Mouse (Mus musculus): ENCODE results near the gene Uqcc3. TPM values are rescaled to one million over a fixed set of nuclear protein-coding genes. Genes with fewer than 3 reads are reported as not detected.

The Uqcc3 gene
- polyA plus RNA-seq, 1 experiment from 2014 or later, result 62.8 TPM

GRCm38 (mm10) chr19:8892829-8893766 is 12.4 kb upstream of the Uqcc3 start, which contains the start of gene Ints5:
Ints5 (plus strand) TSS chr19:8893005.
- peak within 1 kb of the TSS; percentile 65 for H3K4me2 ChIP-seq
- peak within 1 kb of the TSS; percentile 86 for H3K27ac ChIP-seq
- H3K27me3 ChIP-seq (replicated peaks), result no peaks in the 10 kb centered on the region
- peaks cover 16% of the 10 kb centered on the region for H3K36me3 ChIP-seq
- H3K9me3 ChIP-seq, result no peaks in the 10 kb centered on the region
- whole genome bisulfite sequencing, result 2% methylated on average over 54 of the region's 54 CpGs
- peak; percentile 54 for ATAC-seq (ENCODE audit: insufficient read depth, low FRiP score, low read depth)
- H3K9ac ChIP-seq, result peak within 1 kb of the TSS; percentile 95
- peaks cover 30% of the 10 kb centered on the region for H3K4me1 ChIP-seq
- H3K4me3 ChIP-seq (replicated peaks), result peak within 1 kb of the TSS; percentile 90

GRCm38 (mm10) chr19:8888511-8889385 is 8.0 kb upstream of the Uqcc3 start, which contains the start of the genes 1810009A15Rik and Gm49416:
1810009A15Rik (plus strand) TSS chr19:8888853.
Gm49416 (plus strand) TSS chr19:8888926.
- no peaks in the 10 kb centered on the region for H3K9me3 ChIP-seq
- H3K27me3 ChIP-seq (replicated peaks), result no peaks in the 10 kb centered on the region
- H3K36me3 ChIP-seq, result 0 out of 2 replicates have a peak, but pooled peaks cover 4% of the 10 kb centered on the region
- WGBS, result under 1% methylated on average over 58 of the region's 58 CpGs
- H3K4me1 ChIP-seq, result peaks cover 9% of the 10 kb centered on the region
- H3K4me3 ChIP-seq (replicated peaks), result peak within 1 kb of the TSS; percentile 59
- peak within 1 kb of the TSS; percentile 57 for H3K4me2 ChIP-seq
- peak within 1 kb of the TSS; percentile 85 for H3K27ac ChIP-seq
- ATAC-seq (ENCODE audit: insufficient read depth, low FRiP score, low read depth), result peak; percentile 95
- H3K9ac ChIP-seq, result peak within 1 kb of the TSS; percentile 55; the same call in 1 of the 2 replicates

- Histone ChIP-seq H3K27ac (peak overlapping the region; percentile 80), H3K9me3 (no peaks in the 10 kb centered on the region), H3K9ac (peak overlapping the region; percentile 55; the same call in 1 of the 2 replicates), H3K4me3 (replicated peaks) (peak overlapping the region; percentile 59), H3K27me3 (replicated peaks) (no peaks in the 10 kb centered on the region), H3K4me2 (peak overlapping the region; percentile 57), H3K4me1 (peaks cover 6% of the 10 kb centered on the region; the same call in 1 of the 2 replicates), H3K36me3 (0 out of 2 replicates have a peak, but pooled peaks cover 4% of the 10 kb centered on the region)
- 13% methylated on average over 19 of the region's 19 CpGs for WGBS
- ATAC-seq (ENCODE audit: insufficient read depth, low FRiP score, low read depth), result no peak
Measured at GRCm38 (mm10) chr19:8887585-8888463, 7.1 kb upstream of the Uqcc3 start.

DNA sequence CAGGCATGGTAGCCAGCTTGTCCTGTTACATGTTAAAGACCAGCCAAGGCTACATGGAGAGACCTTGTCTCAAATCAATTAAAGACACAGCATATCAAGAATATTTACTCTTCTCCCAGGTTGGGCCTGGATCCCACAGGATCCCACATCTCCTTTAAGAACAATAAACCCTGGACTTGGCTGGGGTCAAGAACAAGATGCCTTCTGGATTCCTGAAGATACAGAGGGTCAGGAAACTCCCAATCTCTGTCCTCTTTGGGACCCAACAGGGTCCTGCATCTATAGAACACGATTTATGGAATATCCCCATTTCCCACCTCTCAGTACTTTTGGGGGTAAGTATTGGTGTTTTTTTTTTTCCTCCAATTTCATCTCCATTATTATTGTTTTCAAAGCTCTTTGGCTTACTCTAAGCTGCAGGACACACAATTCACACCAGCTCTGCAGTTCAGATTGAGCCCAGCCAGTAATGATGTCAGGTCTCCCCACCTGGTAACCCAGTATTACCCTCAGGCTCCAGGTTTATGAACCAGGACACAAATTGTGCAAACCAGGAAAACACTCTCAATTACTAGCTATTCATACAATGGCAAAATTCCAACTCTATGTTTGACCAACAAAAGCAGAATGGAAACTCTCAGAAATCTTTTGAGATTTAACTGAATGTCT is 6.3 kb upstream of the Uqcc3 start:
- Histone ChIP-seq H3K36me3 (0 out of 2 replicates have a peak, but pooled peaks cover 4% of the 10 kb centered on the region), H3K9ac (no peak overlapping the region), H3K4me3 (replicated peaks) (no peak overlapping the region), H3K9me3 (no peaks in the 10 kb centered on the region), H3K27ac (peak overlapping the region; percentile 80), H3K27me3 (replicated peaks) (no peaks in the 10 kb centered on the region), H3K4me2 (0 out of 2 replicates have a peak overlapping the region, but pooled peaks have one; percentile 57), H3K4me1 (peaks cover 6% of the 10 kb centered on the region; the same call in 1 of the 2 replicates)
- WGBS, result 43% methylated on average over 1 of the region's 1 CpGs
- no peak for ATAC-seq (ENCODE audit: insufficient read depth, low FRiP score, low read depth)

- Histone ChIP-seq H3K27me3 (replicated peaks) (no peaks in the 10 kb centered on the region), H3K4me1 (peaks cover 9% of the 10 kb centered on the region; the same call in 1 of the 2 replicates), H3K36me3 (no peaks in the 10 kb centered on the region), H3K4me3 (replicated peaks) (no peak within 1 kb of the TSS), H3K4me2 (no peak within 1 kb of the TSS), H3K9ac (no peak within 1 kb of the TSS), H3K27ac (no peak within 1 kb of the TSS), H3K9me3 (no peaks in the 10 kb centered on the region)
- ATAC-seq (ENCODE audit: insufficient read depth, low FRiP score, low read depth), result no peak
- 83% methylated on average over 3 of the region's 3 CpGs for WGBS
Measured at GRCm38 (mm10) chr19:8883616-8884015, 2.9 kb upstream of the Uqcc3 start, which contains the start of the genes Lbhd1 and Gm49403. Lbhd1 (plus strand) TSS chr19:8883732. Gm49403 (plus strand) TSS chr19:8883930.

- H3K4me3 ChIP-seq (replicated peaks), result peak overlapping the region; percentile 68
- peaks cover 9% of the 10 kb centered on the region; the same call in 1 of the 2 replicates for H3K36me3 ChIP-seq
- no peaks in the 10 kb centered on the region for H3K27me3 ChIP-seq (replicated peaks)
- no peaks in the 10 kb centered on the region for H3K9me3 ChIP-seq
- no peak for ATAC-seq (ENCODE audit: insufficient read depth, low FRiP score, low read depth)
- H3K4me1 ChIP-seq, result peaks cover 9% of the 10 kb centered on the region; the same call in 1 of the 2 replicates
- peak overlapping the region; percentile 72 for H3K4me2 ChIP-seq
- no peak overlapping the region for H3K27ac ChIP-seq
- WGBS, result 13% methylated on average over 3 of the region's 3 CpGs
- H3K9ac ChIP-seq, result peak overlapping the region; percentile 89; the same call in 1 of the 2 replicates
Measured at GRCm38 (mm10) chr19:8881034-8881392, 290 bp upstream of the Uqcc3 start.

- Histone ChIP-seq H3K27ac (no peak overlapping the region), H3K36me3 (peaks cover 24% of the 10 kb centered on the region)
Measured at GRCm38 (mm10) chr19:8875031-8875430, 5.7 kb downstream of the Uqcc3 start.

DNA sequence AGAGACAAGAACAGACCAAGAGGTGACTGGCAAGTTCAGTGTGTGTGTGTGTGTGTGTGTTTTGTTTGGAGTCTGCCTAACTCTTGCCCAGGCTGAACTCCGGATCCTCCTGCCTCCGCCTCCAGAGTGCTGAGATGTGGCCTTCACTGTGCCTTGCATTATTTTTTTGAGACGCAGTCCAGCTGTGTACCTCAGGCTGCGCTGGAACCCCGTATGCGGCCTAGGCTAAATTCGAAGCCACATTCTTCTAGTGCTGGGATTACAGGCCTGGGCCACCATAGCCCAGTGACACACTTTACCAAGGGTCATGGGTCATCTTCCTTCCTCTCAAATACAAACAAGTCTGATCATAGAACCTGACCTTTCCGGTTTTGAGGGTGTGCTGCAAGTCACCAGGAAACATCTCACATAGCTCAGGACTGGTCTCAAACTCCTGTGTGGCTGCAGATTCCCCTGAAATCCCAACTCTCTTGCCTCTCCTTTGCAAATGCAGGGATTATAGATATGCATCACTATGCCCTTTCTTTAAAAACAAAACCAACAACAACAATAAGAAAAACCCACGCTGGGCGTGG is 8.4 kb downstream of the Uqcc3 start:
- Histone ChIP-seq H3K4me2 (peak overlapping the region; percentile 87), H3K27me3 (replicated peaks) (no peaks in the 10 kb centered on the region), H3K9me3 (no peaks in the 10 kb centered on the region), H3K4me1 (peaks cover 6% of the 10 kb centered on the region), H3K4me3 (replicated peaks) (peak overlapping the region; percentile 97), H3K27ac (peak overlapping the region; percentile 84), H3K9ac (peak overlapping the region; percentile 94), H3K36me3 (peaks cover 24% of the 10 kb centered on the region)
- WGBS, result 59% methylated on average over 10 of the region's 10 CpGs
- no peak for ATAC-seq (ENCODE audit: insufficient read depth, low FRiP score, low read depth)

More at GRCm38 (mm10) chr19:8875031-8875430, 5.7 kb downstream of the Uqcc3 start:
- no peak overlapping the region for H3K4me2 ChIP-seq
- no peaks in the 10 kb centered on the region for H3K27me3 ChIP-seq (replicated peaks)
- H3K4me3 ChIP-seq (replicated peaks), result no peak overlapping the region
- no peak overlapping the region for H3K9ac ChIP-seq
- H3K9me3 ChIP-seq, result no peaks in the 10 kb centered on the region
- H3K4me1 ChIP-seq, result peaks cover 13% of the 10 kb centered on the region
- ATAC-seq (ENCODE audit: insufficient read depth, low FRiP score, low read depth), result no peak
- 86% methylated on average over 7 of the region's 7 CpGs for WGBS

DNA sequence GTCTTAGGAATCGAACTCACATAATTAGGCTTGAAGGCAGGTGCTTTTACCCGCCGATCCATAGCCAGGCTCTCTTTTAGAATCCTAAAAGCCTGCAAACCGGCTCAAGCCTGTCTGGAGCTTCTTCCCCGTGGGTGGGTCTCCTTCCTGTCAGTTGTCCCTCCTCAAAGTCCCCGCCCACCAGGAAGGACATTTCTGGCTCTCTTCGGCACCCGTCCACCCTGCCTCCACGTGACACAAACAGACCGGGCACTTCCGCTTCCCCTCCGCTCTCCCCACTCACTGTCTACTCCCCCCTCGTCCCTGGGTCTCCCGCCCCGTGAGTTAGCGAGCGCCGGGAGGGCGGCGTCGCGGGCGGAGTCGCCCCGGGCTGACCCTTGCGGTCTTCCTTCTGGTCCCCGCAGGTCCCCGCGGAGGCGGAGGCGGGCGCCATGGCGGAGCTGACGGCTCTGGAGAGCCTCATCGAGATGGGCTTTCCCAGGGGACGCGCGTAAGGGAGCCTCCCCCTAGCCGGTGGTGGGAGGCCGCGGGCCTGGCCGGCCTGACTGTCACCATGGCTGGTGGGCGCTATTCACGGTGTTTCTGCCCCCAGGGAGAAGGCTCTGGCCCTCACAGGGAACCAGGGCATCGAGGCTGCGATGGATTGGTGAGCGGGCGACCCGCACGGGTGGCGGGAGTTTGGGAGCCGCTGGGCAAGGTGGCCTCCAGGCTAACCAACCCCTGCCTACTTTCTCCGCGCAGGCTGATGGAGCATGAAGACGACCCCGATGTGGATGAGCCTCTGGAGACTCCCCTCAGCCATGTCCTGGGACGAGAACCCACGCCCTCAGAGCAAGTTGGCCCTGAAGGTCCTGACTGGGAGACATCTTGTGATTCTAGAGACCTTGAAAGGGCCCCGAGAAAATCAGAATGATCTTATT is 9.2 kb downstream of the Uqcc3 start, which contains the start of gene Ubxn1:
TSS of gene Ubxn1 (plus strand) at position 230 of the 920 bp plus-strand sequence.
- Histone ChIP-seq H3K4me2 (peak within 1 kb of the TSS; percentile 87), H3K4me1 (peaks cover 6% of the 10 kb centered on the region), H3K27ac (peak within 1 kb of the TSS; percentile 84), H3K36me3 (peaks cover 18% of the 10 kb centered on the region), H3K4me3 (replicated peaks) (peak within 1 kb of the TSS; percentile 97), H3K9me3 (no peaks in the 10 kb centered on the region), H3K9ac (peak within 1 kb of the TSS; percentile 94), H3K27me3 (replicated peaks) (no peaks in the 10 kb centered on the region)
- peak; percentile 97 for ATAC-seq (ENCODE audit: insufficient read depth, low FRiP score, low read depth)
- under 1% methylated on average over 59 of the region's 59 CpGs for WGBS

Measured in stomach, embryonic 15.5 days (tissue).